Mouse (Mus musculus) gastrocnemius, postnatal 36 days (tissue): ENCODE results near the gene Alpl. TPM values are rescaled to one million over a fixed set of nuclear protein-coding genes. Genes with fewer than 3 reads are reported as not detected.

ENCODE experiments used
- DNase-seq, 2 experiments: peaks; one replicate each; pipeline ENCODE4 v3.0.0; 2022
- intact Hi-C: fragments of 180-260 bp; cut with DNase I; formaldehyde crosslinking; loops from one replicate; pipeline ENCODE4 v1.15.1; 2025
- total RNA-seq, 2 experiments: library from RNA; stranded (reverse); gene quantifications; 2 replicates each; pipeline ENCODE4 v1.2.3; 2021

Alpl gene
- total RNA-seq, 2 experiments from 2014 or later = 14.1 to 15.9 TPM

DNA sequence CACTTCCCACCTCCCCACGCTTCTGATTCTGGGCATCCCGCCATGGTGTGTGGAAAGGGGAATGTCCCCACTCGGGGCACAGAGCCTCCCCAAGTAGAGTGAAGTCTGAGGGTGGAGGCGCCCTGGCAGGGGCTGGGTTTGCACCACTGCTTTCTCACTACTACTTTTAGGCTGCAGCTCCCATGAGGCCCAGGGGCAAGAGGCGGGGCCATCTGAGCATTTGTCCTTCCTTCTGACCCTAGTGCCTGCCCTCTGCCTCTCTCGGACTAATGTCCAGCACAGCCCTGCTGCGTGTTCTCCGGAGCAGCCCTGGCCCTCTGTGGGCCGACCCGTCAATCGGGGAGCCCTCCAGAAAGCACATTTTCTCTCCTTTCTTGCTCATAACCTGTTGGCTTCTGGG lies 72.0 kb downstream of the Alpl start:
- peak in 1 of 2 experiments; percentile 52 for DNase-seq
- intact Hi-C loops = no loop called here

GRCm38 (mm10) chr4:137723527-137723926 lies 72.7 kb downstream of the Alpl start:
- intact Hi-C loops = no loop called here
- no peak for DNase-seq

GRCm38 (mm10) chr4:137722692-137723427 lies 73.3 kb downstream of the Alpl start:
- DNase-seq = peak; percentile 37 to 63
- intact Hi-C loops = loop anchor here (1.0 kb wide), 1 partner anchor 40 kb away; no protein-coding TSS in a partner anchor

DNA sequence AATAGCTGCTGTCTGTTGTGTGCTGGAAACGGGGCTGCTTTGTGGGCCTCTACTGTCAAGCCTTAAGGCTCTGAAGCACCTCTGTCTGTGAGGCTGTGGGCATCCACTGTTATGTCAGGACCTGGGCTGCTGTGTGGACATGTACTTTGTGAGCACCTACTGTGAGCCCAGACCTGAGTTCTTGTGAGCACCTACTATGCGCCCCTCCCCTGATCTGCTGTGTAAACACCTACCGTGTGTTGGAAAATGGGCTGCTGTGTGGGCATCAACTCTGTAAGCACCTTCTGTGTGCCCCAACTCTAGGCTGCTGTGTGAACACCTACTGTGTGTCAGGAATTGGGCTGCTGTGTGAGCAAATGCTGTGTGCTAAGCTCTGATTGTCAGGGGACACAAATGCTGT lies 74.0 kb downstream of the Alpl start:
- DNase-seq = no peak
- intact Hi-C loops = loop anchor here (1.0 kb wide), 1 partner anchor 39 kb away; no protein-coding TSS in a partner anchor

GRCm38 (mm10) chr4:137721563-137721962 lies 74.6 kb downstream of the Alpl start:
- no peak for DNase-seq
- intact Hi-C loops = no loop called here

- no peak for DNase-seq
- intact Hi-C loops = no loop called here
These were observed 76.7 kb downstream of the Alpl start for GRCm38 (mm10) chr4:137719378-137720077.

- intact Hi-C loops = no loop called here
- DNase-seq = no peak
These were observed 78.5 kb downstream of the Alpl start for GRCm38 (mm10) chr4:137717671-137718070.

DNA sequence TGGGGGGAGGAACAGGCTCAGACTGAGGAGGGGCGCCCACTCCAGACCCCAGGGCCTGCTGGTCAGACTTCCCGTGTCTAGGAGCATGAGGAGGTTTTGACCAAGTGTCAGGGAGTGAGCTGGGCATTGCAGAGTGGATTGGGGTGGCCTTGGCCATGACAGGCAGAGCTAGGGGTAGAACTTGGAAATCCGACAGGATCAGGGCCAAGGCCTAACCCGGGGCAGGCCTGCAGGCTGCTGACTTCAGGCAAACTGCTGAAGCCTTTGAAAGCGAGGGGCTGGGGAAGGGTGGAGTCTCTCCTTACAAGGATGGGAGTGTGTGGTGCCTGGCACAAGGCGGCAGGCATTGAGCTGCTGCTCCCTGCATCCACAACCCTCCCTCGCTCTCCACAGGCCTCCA lies 79.2 kb downstream of the Alpl start:
- intact Hi-C loops = no loop called here
- no peak for DNase-seq

- intact Hi-C loops = no loop called here
- DNase-seq = no peak
These were observed 82.1 kb downstream of the Alpl start for GRCm38 (mm10) chr4:137714020-137714624.

DNA sequence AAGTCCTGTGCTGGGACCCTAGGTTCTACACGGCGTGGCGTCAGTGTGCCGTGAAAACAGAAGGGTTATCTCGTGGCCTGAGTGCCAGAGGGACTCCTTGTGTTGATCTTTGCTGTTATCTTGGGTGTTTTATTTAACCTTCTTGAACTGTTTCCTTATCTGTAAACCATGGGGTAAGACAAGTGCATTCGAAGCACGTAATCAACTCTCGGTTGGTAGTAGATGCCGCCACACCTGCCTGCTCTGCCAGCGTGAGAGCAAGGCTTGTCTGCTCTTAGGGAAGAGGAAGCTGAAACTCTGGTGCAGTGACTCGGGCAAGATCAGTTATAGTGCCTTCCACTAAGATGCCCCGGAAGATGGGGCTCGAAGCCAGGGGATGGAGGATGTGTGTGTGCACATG lies 83.2 kb downstream of the Alpl start:
- intact Hi-C loops = no loop called here

GRCm38 (mm10) chr4:137707216-137707990 lies 88.8 kb downstream of the Alpl start:
- DNase-seq = peak; percentile 79 to 84
- intact Hi-C loops = no loop called here

More for the DNA sequence above, 83.2 kb downstream of the Alpl start:
- no peak for DNase-seq

DNA sequence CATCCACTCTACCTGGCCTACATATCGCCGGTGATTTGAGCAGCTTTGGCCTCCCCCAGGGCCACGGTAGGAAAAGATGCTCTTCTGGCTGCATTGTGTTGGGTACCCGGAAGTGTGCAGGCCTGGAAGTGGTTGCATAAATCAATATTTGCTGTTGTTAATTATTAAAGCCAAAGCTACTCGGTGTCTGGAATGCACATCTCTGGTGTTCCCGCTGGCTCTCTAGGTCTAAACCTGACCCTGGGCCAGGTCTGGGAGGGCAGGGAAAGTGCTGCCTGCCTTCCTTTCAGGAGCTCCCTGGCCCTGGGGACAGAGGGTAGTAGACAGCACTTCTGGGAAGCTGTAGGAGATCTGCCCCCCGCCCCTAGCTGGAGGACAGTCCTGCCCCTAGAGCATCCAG lies 89.7 kb downstream of the Alpl start:
- intact Hi-C loops = no loop called here

GRCm38 (mm10) chr4:137705379-137705778 lies 90.8 kb downstream of the Alpl start:
- intact Hi-C loops = no loop called here
- no peak for DNase-seq

More for the DNA sequence above, 89.7 kb downstream of the Alpl start:
- DNase-seq = no peak

DNA sequence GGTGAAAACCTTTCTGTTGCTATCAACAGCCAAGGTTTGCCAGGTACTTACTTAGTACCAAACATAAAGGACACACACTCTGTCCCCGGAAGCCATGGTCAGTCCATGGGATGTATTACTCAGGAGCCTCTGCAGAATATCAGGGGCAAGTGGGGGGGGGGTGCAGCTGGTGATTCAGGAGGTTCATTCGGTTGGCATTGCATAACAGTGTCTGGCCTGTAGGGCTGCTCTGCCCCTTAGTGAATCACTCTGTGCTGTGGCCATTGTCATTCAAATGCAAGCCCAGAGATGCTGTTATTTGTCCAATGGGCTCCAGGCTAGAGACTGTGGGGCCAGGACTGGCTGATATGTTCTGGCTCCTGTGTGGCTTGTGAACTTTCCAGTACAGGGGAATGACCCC lies 91.6 kb downstream of the Alpl start:
- intact Hi-C loops = no loop called here
- no peak for DNase-seq

- no peak for DNase-seq
- intact Hi-C loops = no loop called here
These were observed 93.1 kb downstream of the Alpl start for GRCm38 (mm10) chr4:137703077-137703476.

DNA sequence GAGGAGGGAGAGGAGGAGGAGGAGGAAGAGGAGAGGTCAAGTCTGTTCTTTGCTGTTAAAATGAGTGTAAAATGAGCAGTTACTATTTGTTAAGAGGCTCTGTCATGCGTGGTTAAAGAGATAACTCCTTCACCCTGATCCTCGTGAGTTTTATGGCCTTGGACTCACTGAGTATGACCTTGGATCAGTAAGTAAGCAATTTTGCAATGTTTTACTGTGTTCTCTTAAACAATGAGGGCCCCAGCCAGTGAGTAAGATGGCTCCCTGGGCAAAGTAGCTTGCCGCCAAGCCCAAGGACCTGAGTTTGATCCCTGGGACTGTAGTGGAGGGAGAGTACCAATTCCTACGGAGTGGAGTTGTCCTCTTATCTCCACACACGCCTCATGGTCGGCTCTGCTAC lies 95.2 kb downstream of the Alpl start:
- DNase-seq = no peak
- intact Hi-C loops = no loop called here

DNA sequence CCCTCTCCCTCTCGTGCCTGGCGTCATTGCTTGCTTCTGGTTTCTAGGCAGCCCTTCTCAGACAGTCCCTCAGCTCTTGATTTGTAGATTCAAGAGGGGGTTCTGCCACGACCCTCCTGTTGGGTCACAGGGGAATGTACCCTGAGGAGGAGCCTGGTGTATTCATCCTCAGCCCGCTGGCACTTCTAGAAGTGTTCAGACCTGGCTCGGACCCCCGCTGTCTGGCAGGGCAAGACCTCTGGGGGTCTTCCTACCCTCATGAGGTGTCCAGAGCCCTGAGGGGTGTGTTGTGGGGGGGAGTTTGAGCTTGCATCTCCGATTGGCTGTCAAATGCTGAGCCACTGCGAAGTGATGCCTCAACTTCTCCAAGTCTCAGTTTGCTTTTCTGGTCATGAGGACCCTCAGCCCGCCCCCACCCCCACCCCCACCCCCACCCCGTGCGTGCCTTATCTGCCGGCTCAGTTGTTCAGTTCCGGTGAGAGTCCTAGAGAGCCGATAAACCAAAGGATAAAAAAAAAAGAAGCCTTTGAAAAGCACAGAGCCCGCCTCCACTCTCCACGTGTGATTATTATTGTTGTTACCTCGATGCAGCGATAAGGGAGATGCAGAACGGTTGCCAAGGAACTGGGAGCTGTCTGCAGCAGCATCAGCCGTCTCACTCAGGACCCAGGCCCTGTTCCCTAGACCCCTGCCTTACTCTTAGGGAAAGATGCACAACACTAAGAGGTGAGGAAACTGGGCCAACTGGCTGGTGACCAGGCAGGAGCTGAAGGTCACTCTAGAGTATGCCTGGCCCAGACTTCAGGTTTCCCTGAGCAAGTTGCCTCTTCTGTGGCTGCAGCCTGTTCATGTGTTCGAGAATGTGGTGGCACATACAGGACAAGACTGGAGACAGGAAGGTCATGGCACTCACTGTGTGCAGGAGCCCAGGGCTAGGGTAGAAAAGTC lies 96.6 kb downstream of the Alpl start:
- DNase-seq = no peak
- intact Hi-C loops = no loop called here

GRCm38 (mm10) chr4:137698076-137698985 lies 97.9 kb downstream of the Alpl start:
- no peak for DNase-seq
- intact Hi-C loops = no loop called here
